Mouse (Mus musculus) left cerebral cortex, adult 11 months (tissue): ENCODE data around the gene Ddb1.

Source experiments
- DNase-seq: peaks from one replicate; pipeline ENCODE4 v3.0.0; 2022; ENCODE audit warnings: low spot score

Ddb1 gene

DNA sequence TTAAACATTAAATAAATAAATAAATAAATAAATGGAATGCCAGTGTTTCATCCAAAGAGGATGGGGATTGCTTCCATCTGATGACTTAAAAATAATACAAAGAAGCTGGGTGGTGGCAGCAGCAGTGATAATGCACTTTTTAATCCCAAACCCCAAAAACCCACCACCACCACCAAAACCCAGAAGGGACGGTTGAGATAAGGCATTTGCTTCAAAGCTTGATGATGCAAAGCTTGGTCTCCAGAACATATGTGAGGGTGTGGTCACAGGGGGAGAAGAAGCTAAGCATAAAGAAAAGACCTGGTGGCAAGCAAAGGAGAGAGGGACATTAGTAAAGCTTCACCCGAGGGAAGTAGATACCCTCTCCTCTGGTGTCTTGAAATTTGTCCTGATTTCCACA is 56.8 kb downstream of the Ddb1 start:
- no peak for DNase-seq

DNA sequence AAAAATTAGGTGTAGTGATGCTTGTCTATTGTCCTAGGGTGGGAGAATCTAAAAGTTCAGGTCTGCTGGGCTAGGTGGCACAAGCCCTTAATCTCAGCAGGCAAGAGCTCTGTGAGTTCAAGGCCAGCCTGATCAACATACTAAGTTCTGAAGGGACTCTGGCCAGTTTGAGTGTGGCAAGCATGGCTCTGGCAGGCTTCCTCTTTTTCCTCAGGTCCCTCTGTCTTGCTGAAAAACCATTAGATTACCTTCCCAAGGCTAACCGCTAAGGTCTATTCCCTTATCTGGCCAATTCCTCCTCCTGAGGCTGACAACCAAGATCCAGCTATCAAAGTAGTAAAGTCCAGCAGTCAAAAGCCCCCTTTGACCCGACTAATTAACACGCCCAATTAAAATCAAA is 57.5 kb downstream of the Ddb1 start:
- no peak for DNase-seq

DNA sequence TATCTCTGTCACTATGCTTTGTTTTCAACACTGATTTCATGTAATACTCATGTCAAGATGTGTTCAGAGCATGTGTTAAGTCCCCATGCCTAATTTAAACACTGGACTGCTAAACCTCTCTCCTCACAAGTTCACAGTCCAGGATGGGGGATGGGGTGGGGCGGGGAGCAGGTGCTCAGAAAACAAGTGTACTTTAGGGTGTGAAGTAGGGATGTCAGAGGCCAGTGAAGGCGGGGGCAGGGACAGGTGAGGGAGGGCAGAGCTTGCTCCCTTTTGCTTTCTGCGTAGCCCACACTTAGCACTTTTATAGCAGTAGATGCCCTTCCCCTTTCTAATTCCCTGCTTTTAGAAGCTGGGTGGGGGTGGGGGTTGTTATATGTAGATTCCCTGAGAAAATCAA is 60.0 kb downstream of the Ddb1 start:
- DNase-seq, result no peak

DNA sequence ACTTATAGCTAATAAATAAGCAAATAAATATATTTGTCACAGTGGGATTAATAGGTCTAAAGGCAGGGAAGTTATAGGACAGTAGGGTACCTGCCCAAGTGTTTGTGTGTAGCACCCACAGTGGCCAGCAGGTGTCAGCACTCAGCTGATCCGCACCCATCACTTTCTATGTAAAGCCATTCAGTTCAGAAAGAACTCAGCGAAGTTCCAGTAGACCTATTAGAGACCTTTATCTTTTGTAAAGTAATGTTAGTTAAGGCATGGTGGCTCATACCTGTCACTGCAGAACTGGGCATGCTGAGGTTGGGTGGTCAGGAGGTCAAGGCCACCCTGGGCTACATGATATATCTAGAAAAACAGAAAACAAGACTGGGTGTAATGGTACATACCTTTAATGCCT is 60.4 kb downstream of the Ddb1 start:
- DNase-seq, result no peak

DNA sequence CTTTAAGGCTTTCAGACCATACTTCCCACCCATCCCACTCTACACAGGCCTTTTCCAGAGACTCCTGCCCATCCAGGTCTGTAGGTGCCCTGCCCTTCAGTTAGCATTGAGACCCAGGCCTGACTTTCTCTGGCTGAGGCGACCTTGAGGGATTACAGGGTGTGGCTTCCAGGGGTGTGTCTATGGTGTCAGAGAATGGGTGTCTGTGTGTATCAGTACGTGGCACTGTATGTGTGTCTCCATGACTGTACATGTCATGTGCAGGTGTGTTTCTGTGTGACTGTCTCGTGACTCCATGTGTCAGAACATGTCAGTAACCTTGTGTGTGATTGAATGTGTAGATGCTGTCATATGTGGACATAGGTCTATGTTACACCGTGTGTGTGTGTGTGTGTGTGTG is 66.2 kb downstream of the Ddb1 start:
- DNase-seq, result no peak

DNA sequence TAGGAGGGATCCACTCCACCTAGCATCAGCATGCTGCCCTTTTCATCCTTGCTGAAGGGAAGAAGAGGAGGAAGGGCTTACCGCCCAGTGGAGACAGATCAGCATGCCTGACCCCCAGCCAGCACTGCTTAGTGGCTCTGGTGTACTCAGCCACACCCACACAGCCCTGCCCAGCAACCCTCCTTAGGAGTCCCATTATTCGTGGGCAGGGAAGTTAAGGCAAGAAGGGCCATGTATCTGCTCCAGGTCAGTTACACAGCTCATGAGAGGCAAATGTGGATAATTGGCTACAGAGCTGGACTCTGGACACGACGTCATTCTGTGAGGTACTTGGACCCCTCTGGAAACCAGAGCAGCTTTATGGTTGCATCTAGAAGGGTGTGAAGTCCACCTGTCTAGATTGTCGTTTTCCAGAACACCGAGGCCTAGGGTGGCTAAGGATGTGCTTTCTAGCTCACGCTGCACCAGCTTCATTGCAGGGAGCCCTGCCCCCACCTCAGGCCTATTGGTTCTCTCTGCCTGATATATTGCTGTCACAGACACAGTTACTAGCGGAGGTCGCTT is 66.8 kb downstream of the Ddb1 start:
- no peak for DNase-seq

DNA sequence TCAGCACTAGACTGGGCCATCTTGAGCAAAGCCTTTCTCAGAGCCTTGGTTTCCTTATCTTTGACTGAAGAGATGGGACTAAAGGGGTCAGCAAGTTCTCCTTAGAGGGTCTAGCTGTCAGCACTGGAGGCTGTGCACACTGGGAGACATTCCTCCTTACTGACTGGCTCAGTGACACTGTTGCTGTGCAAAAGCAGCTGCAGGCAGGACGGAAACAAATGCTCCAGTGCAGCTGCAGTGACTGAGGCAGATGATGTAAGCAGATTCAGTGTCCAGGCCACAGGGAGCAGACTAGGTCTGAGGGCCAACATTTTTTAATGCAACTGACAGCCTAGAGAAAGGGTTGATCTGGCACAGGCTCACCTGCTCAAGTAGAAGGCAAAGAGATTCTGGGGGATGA is 68.1 kb downstream of the Ddb1 start:
- no peak for DNase-seq

DNA sequence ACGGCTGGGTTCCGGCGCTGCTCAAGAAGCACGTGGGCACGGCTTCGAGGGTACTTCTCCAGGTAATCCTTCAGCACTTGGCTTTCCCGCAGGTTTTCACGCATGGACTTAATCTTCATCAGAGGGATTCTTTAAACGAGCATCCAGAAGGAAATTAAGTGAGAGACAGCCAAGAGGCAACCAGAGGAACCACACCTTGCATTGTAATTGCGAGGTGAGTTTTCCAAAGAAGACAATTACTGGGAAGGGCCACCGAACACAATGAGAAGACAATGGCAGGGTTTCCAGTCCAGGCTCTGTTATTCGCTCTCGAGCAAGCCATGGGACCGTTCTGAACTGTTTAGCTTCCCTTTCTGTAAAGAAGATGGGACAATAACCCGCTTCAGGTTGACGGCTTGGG is 71.5 kb downstream of the Ddb1 start:
- no peak for DNase-seq

DNA sequence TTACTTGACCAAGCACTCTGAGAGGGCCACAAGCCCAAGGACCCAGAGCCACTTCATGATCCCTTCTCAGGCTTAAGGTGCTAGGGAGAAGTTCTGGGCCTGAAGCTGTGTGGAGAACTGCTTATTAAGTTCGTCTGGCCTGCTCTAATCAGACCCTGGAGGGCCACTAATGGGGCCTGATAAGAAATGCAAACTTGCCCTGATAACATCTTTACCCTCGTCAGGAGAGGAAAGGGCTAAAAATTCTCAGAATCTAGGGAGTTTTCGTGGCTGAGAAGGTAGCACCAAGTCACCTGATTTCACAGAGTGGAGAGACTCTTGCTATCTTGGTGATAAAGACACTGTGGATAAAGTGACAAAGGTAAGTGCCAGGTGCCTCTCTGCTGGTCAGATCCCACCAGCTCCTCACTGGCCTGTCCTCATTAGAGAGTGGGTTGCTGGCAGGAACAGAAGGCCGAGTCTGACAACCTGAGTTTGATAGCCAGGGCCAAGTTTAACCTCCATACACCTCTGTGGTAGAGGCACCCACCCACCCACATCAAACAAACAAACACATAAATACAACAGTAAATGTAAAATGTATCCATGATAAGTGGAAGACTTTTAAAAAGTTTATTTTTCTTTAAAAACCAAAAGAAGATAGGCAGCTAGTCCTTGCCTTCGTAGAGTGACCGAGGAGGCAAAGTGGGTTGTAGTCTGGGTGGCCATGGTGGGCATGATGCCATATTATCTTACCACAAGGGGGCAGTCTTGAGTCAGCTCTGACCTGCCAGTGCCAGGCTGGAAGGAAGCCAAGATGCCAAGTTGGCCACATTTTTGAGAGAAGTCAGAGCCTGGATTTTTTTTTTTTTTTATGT is 73.0 kb downstream of the Ddb1 start, which contains the start of gene Pga5:
TSS of gene Pga5 (minus strand) at position 157 of the 857 bp plus-strand sequence.
- peak; percentile 74 for DNase-seq

DNA sequence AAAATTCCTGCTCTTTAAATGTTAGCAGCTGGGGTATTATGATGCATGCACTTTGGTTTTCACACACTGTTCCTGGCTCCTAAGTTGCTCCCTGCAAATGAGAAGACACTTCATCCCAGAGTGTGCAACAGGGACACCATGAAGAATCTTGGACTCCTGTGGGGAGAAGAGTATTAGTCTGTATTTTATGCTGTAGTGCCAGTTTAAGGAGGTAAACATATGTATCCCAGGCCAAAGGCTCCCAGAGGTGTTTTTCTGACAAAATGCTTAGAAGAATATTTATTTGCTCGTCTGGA is 73.6 kb downstream of the Ddb1 start:
- no peak for DNase-seq
